Comparison of ENCODE assay signal across 7 mouse cellular contexts in genomic region chr7:19119083-19119482, GRCm38 (mm10). TPM values are rescaled to one million over a fixed set of nuclear protein-coding genes. Genes with fewer than 3 reads are reported as not detected.
A peak's percentile ranks its signal among the peaks of the same experiment; 100 is the strongest.
DNase-seq lines count a peak whose midpoint lies in the region; ATAC-seq and TF ChIP-seq lines count a peak whose summit lies in the region.

No protein-coding gene starts in this region.

- no peak for TF ChIP-seq CTCF in kidney, adult 2 months (conservative IDR thresholded peaks at IDR 0.05; ENCODE audit: insufficient read depth, insufficient read length, low read depth, low read length)

- H3K4me1 ChIP-seq in kidney, embryonic 16.5 days (ENCODE audit: insufficient read depth, low read length), result peaks cover 19% of the 10 kb centered on the region
- H3K4me1 ChIP-seq in kidney, adult 2 months (ENCODE audit: control insufficient read depth, insufficient read depth, low read length), result peaks cover 21% of the 10 kb centered on the region
- peaks cover 8% of the 10 kb centered on the region for H3K4me1 ChIP-seq in intestine, embryonic 14.5 days (replicated peaks; ENCODE audit: control insufficient read depth, insufficient read depth, low read length)

- 0 out of 2 replicates have a peak, but pooled peaks have one; percentile 3 for ATAC-seq in kidney, embryonic 16.5 days (ENCODE audit: low FRiP score, low TSS enrichment)
- ATAC-seq in erythroid progenitor cell, adult 5-6 weeks (replicated peaks; ENCODE audit: low FRiP score, poor library complexity, severe bottlenecking), result peak; percentile 4; the same call in 1 of the 2 replicates
- ATAC-seq in intestine, embryonic 14.5 days (replicated peaks; ENCODE audit: low FRiP score, low TSS enrichment, low read depth), result peak; percentile 2; the same call in 1 of the 2 replicates

- H3ac ChIP-seq in myocyte (ENCODE audit: control insufficient read depth, insufficient read length), result no peak overlapping the region

- no peak overlapping the region for H3K9ac ChIP-seq in kidney, embryonic 16.5 days (replicated peaks; ENCODE audit: low read length)
- H3K9ac ChIP-seq in intestine, embryonic 14.5 days (ENCODE audit: low read length), result no peak overlapping the region

- 96% methylated on average over 8 of the region's 8 CpGs for WGBS in kidney, embryonic 16.5 days
- WGBS in kidney, adult 2 months, result 95% methylated on average over 8 of the region's 8 CpGs
- 92% methylated on average over 8 of the region's 8 CpGs for WGBS in intestine, embryonic 14.5 days

- DNase-seq in kidney, adult 2 months, result no peak
- no peak for DNase-seq in intestine, embryonic 14.5 days (ENCODE audit: low spot score)
- DNase-seq in spleen, postnatal 36 days (ENCODE audit: low spot score in 2 of 2), result no peak
- DNase-seq in thymus, postnatal 4 days, result no peak

- H3K9me3 ChIP-seq in kidney, embryonic 16.5 days (ENCODE audit: low read length), result peaks cover 15% of the 10 kb centered on the region; the same call in 1 of the 2 replicates
- H3K9me3 ChIP-seq in intestine, embryonic 14.5 days (ENCODE audit: control insufficient read depth, low read length), result peaks cover 7% of the 10 kb centered on the region; the same call in 1 of the 2 replicates

- H3K27me3 ChIP-seq in kidney, embryonic 16.5 days (ENCODE audit: insufficient read depth, low read length), result no peaks in the 10 kb centered on the region
- no peaks in the 10 kb centered on the region for H3K27me3 ChIP-seq in kidney, adult 2 months (replicated peaks; ENCODE audit: control insufficient read depth, insufficient read depth, low read length)
- no peaks in the 10 kb centered on the region for H3K27me3 ChIP-seq in intestine, embryonic 14.5 days (replicated peaks; ENCODE audit: control insufficient read depth, insufficient read depth, low read length)
- H3K27me3 ChIP-seq in myocyte (ENCODE audit: control insufficient read depth, insufficient read depth, insufficient read length), result no peaks in the 10 kb centered on the region

- no peak for TF ChIP-seq POLR2A in kidney, adult 2 months (IDR thresholded peaks at IDR 0.05; ENCODE audit: low read depth, low read length)
- TF ChIP-seq POLR2A in myocyte (IDR thresholded peaks at IDR 0.05; ENCODE audit: insufficient read length, low read depth), result no peak

- 0 out of 2 replicates have a peak overlapping the region, but pooled peaks have one; percentile 21 for H3K4me2 ChIP-seq in kidney, embryonic 16.5 days (replicated peaks; ENCODE audit: low read depth, low read length)
- H3K4me2 ChIP-seq in intestine, embryonic 14.5 days (ENCODE audit: low read length), result no peak overlapping the region
- peak overlapping the region; percentile 60 for H3K4me2 ChIP-seq in myocyte (ENCODE audit: low read depth)

- peaks cover 3% of the 10 kb centered on the region; the same call in 1 of the 2 replicates for H3K36me3 ChIP-seq in kidney, embryonic 16.5 days (ENCODE audit: insufficient read depth, low read length)
- H3K36me3 ChIP-seq in kidney, adult 2 months (ENCODE audit: control insufficient read depth, insufficient read depth, low read length), result no peaks in the 10 kb centered on the region
- H3K36me3 ChIP-seq in intestine, embryonic 14.5 days (ENCODE audit: control insufficient read depth, insufficient read depth, low read length), result no peaks in the 10 kb centered on the region
- no peaks in the 10 kb centered on the region for H3K36me3 ChIP-seq in myocyte (ENCODE audit: control insufficient read depth, insufficient read depth)

- no peak overlapping the region for H3K27ac ChIP-seq in kidney, embryonic 16.5 days (ENCODE audit: low read length)
- H3K27ac ChIP-seq in kidney, adult 2 months (ENCODE audit: insufficient read depth, low read depth, low read length), result no peak overlapping the region
- H3K27ac ChIP-seq in intestine, embryonic 14.5 days (ENCODE audit: low read depth), result no peak overlapping the region

- no peak overlapping the region for H3K4me3 ChIP-seq in kidney, embryonic 16.5 days (ENCODE audit: low read length)
- no peak overlapping the region for H3K4me3 ChIP-seq in kidney, adult 2 months (ENCODE audit: insufficient read depth, low read depth, low read length)
- H3K4me3 ChIP-seq in intestine, embryonic 14.5 days (ENCODE audit: low read depth, low read length), result no peak overlapping the region
- peak overlapping the region; percentile 75 for H3K4me3 ChIP-seq in myocyte

- peaks cover 26% of the 10 kb centered on the region for H3K79me2 ChIP-seq in myocyte (ENCODE audit: control insufficient read depth, insufficient read depth)

TF ChIP-seq in myocyte, 11 proteins besides CTCF, POLR2A, EP300 and RAD21:
- TF ChIP-seq POLR2AphosphoS2 (IDR thresholded peaks at IDR 0.05; ENCODE audit: insufficient read length, low read depth) (no peak), MAX (IDR thresholded peaks at IDR 0.05; ENCODE audit: low read depth) (no peak), MYOG (IDR thresholded peaks at IDR 0.05; ENCODE audit: control insufficient read depth in 1 of 3, insufficient read depth in 1 of 3, insufficient read length in 2 of 3, low read depth in 2 of 3) (no peak), E2F4 (IDR thresholded peaks at IDR 0.05; ENCODE audit: insufficient read depth) (no peak), MYOD1 (IDR thresholded peaks at IDR 0.05; ENCODE audit: control insufficient read depth in 1 of 3, insufficient read length in 2 of 3, low read depth in 2 of 3) (no peak), SRF (IDR thresholded peaks at IDR 0.05; ENCODE audit: control insufficient read depth, insufficient read length, low read depth) (no peak), REST (IDR thresholded peaks at IDR 0.05; ENCODE audit: insufficient read depth, insufficient read length) (no peak), USF1 (IDR thresholded peaks at IDR 0.05; ENCODE audit: low read depth) (no peak), CEBPB (IDR thresholded peaks at IDR 0.05; ENCODE audit: insufficient read depth, poor library complexity, severe bottlenecking) (no peak), TCF12 (IDR thresholded peaks at IDR 0.05; ENCODE audit: insufficient read depth, poor library complexity, severe bottlenecking) (no peak), TCF3 (IDR thresholded peaks at IDR 0.05; ENCODE audit: insufficient read length, low read depth) (no peak)

RNA-seq across cellular contexts. Expression of gene Fbxo46, which starts 0.6 kb away (rescaled TPM):
- 18.4 and 20.3 TPM in 2 replicates for polyA plus RNA-seq in kidney, embryonic 16.5 days (2015; fragmentation: Nextera tagmentation; extraction: Ambion mirVana)
- polyA plus RNA-seq in kidney, adult 2 months (2012; rRNA removed), result 9.2 and 9.5 TPM in 2 replicates
- 4.7 and 5.0 TPM in 2 replicates for total RNA-seq in erythroid progenitor cell, adult 5-6 weeks (2015; ENCODE audit: low replicate concordance)
- total RNA-seq in erythroid progenitor cell, adult 5-6 weeks (2017; ENCODE audit: low replicate concordance), result 6.3 and 7.3 TPM in 2 replicates
- 8.1 and 8.8 TPM in 2 replicates for polyA plus RNA-seq in intestine, embryonic 14.5 days (2014; fragmentation: Nextera tagmentation; extraction: Ambion mirVana)
- polyA plus RNA-seq in myocyte (2012; fragmentation: generic; extraction: Trizol), result 6.2 TPM

RNA-seq across cellular contexts. Expression of gene Gm4969, which starts 0.9 kb away (rescaled TPM):
- 3.2 and 4.3 TPM in 2 replicates for polyA plus RNA-seq in kidney, embryonic 16.5 days (2015; fragmentation: Nextera tagmentation; extraction: Ambion mirVana)
- 0.03 and 0.04 TPM in 2 replicates for polyA plus RNA-seq in kidney, adult 2 months (2012; rRNA removed)
- total RNA-seq in erythroid progenitor cell, adult 5-6 weeks (2015; ENCODE audit: low replicate concordance), result not detected in 2 replicates
- not detected in 2 replicates for total RNA-seq in erythroid progenitor cell, adult 5-6 weeks (2017; ENCODE audit: low replicate concordance)
- 3.7 and 4.7 TPM in 2 replicates for polyA plus RNA-seq in intestine, embryonic 14.5 days (2014; fragmentation: Nextera tagmentation; extraction: Ambion mirVana)
- not detected for polyA plus RNA-seq in myocyte (2012; fragmentation: generic; extraction: Trizol)

RNA-seq across cellular contexts. Expression of gene Six5, which starts 24.7 kb away (rescaled TPM):
- 9.5 and 10.5 TPM in 2 replicates for polyA plus RNA-seq in kidney, embryonic 16.5 days (2015; fragmentation: Nextera tagmentation; extraction: Ambion mirVana)
- polyA plus RNA-seq in kidney, adult 2 months (2012; rRNA removed), result 14.1 and 22.2 TPM in 2 replicates
- not detected in 2 replicates for total RNA-seq in erythroid progenitor cell, adult 5-6 weeks (2015; ENCODE audit: low replicate concordance)
- 0.13 TPM in 1 of 2 replicates, not detected in the other for total RNA-seq in erythroid progenitor cell, adult 5-6 weeks (2017; ENCODE audit: low replicate concordance)
- polyA plus RNA-seq in intestine, embryonic 14.5 days (2014; fragmentation: Nextera tagmentation; extraction: Ambion mirVana), result 15.7 and 15.8 TPM in 2 replicates
- 1.6 TPM for polyA plus RNA-seq in myocyte (2012; fragmentation: generic; extraction: Trizol)

RNA-seq across cellular contexts. Expression of gene Qpctl, which starts 30.0 kb away (rescaled TPM):
- 15.1 and 16.1 TPM in 2 replicates for polyA plus RNA-seq in kidney, embryonic 16.5 days (2015; fragmentation: Nextera tagmentation; extraction: Ambion mirVana)
- 11.9 and 12.1 TPM in 2 replicates for polyA plus RNA-seq in kidney, adult 2 months (2012; rRNA removed)
- total RNA-seq in erythroid progenitor cell, adult 5-6 weeks (2015; ENCODE audit: low replicate concordance), result 2.5 and 2.9 TPM in 2 replicates
- total RNA-seq in erythroid progenitor cell, adult 5-6 weeks (2017; ENCODE audit: low replicate concordance), result 1.9 TPM in 2 replicates
- polyA plus RNA-seq in intestine, embryonic 14.5 days (2014; fragmentation: Nextera tagmentation; extraction: Ambion mirVana), result 10.1 and 11.0 TPM in 2 replicates
- polyA plus RNA-seq in myocyte (2012; fragmentation: generic; extraction: Trizol), result 7.7 TPM

RNA-seq across cellular contexts. Expression of gene Snrpd2, which starts 30.4 kb away (rescaled TPM):
- 137 and 141 TPM in 2 replicates for polyA plus RNA-seq in kidney, embryonic 16.5 days (2015; fragmentation: Nextera tagmentation; extraction: Ambion mirVana)
- 34.8 and 42.2 TPM in 2 replicates for polyA plus RNA-seq in kidney, adult 2 months (2012; rRNA removed)
- total RNA-seq in erythroid progenitor cell, adult 5-6 weeks (2015; ENCODE audit: low replicate concordance), result 15.5 and 22.0 TPM in 2 replicates
- 5.4 and 15.7 TPM in 2 replicates for total RNA-seq in erythroid progenitor cell, adult 5-6 weeks (2017; ENCODE audit: low replicate concordance)
- polyA plus RNA-seq in intestine, embryonic 14.5 days (2014; fragmentation: Nextera tagmentation; extraction: Ambion mirVana), result 166 and 167 TPM in 2 replicates
- 192 TPM for polyA plus RNA-seq in myocyte (2012; fragmentation: generic; extraction: Trizol)
